Mouse (Mus musculus): ENCODE data around the gene Plcxd2. TPM values are rescaled to one million over a fixed set of nuclear protein-coding genes. Genes with fewer than 3 reads are reported as not detected.

The Plcxd2 gene
- polyA plus RNA-seq, 1 experiment, result 0.64 TPM

- H3K36me3 ChIP-seq (ENCODE audit: control insufficient read depth, insufficient read depth, low read length), result no peaks in the 10 kb centered on the region
- H3K27ac ChIP-seq (ENCODE audit: control insufficient read depth, insufficient read depth, low read depth, low read length), result no peak overlapping the region
- H3K27me3 ChIP-seq (ENCODE audit: control insufficient read depth, insufficient read depth, low read length), result no peaks in the 10 kb centered on the region
- no peak for TF ChIP-seq POLR2A (IDR thresholded peaks at IDR 0.05; ENCODE audit: control insufficient read depth, low read depth, low read length)
- TF ChIP-seq CTCF (IDR thresholded peaks at IDR 0.05; ENCODE audit: control insufficient read depth, insufficient read depth, insufficient replicate concordance, low read depth, low read length), result no peak
- no peaks in the 10 kb centered on the region for H3K4me1 ChIP-seq (ENCODE audit: control insufficient read depth, insufficient read depth, low read length)
- no peak overlapping the region for H3K4me3 ChIP-seq (ENCODE audit: control insufficient read depth, low read depth, low read length)
Observed at GRCm38 (mm10) chr16:45926875-45927274, 83.1 kb downstream of the Plcxd2 start.

GRCm38 (mm10) chr16:45923731-45924424 lies 86.1 kb downstream of the Plcxd2 start:
- H3K4me3 ChIP-seq (ENCODE audit: control insufficient read depth, low read depth, low read length), result no peak overlapping the region
- no peaks in the 10 kb centered on the region for H3K27me3 ChIP-seq (ENCODE audit: control insufficient read depth, insufficient read depth, low read length)
- no peaks in the 10 kb centered on the region for H3K36me3 ChIP-seq (ENCODE audit: control insufficient read depth, insufficient read depth, low read length)
- TF ChIP-seq POLR2A (IDR thresholded peaks at IDR 0.05; ENCODE audit: control insufficient read depth, low read depth, low read length) (no peak), CTCF (IDR thresholded peaks at IDR 0.05; ENCODE audit: control insufficient read depth, insufficient read depth, insufficient replicate concordance, low read depth, low read length) (no peak)
- no peaks in the 10 kb centered on the region for H3K4me1 ChIP-seq (ENCODE audit: control insufficient read depth, insufficient read depth, low read length)
- H3K27ac ChIP-seq (ENCODE audit: control insufficient read depth, insufficient read depth, low read depth, low read length), result no peak overlapping the region

GRCm38 (mm10) chr16:45922546-45923229 lies 87.3 kb downstream of the Plcxd2 start:
- no peaks in the 10 kb centered on the region for H3K36me3 ChIP-seq (ENCODE audit: control insufficient read depth, insufficient read depth, low read length)
- H3K4me1 ChIP-seq (ENCODE audit: control insufficient read depth, insufficient read depth, low read length), result no peaks in the 10 kb centered on the region
- H3K4me3 ChIP-seq (ENCODE audit: control insufficient read depth, low read depth, low read length), result no peak overlapping the region
- no peaks in the 10 kb centered on the region for H3K27me3 ChIP-seq (ENCODE audit: control insufficient read depth, insufficient read depth, low read length)
- H3K27ac ChIP-seq (ENCODE audit: control insufficient read depth, insufficient read depth, low read depth, low read length), result no peak overlapping the region
- TF ChIP-seq CTCF (IDR thresholded peaks at IDR 0.05; ENCODE audit: control insufficient read depth, insufficient read depth, insufficient replicate concordance, low read depth, low read length) (no peak), POLR2A (IDR thresholded peaks at IDR 0.05; ENCODE audit: control insufficient read depth, low read depth, low read length) (no peak)

GRCm38 (mm10) chr16:45919572-45919971 lies 90.4 kb downstream of the Plcxd2 start:
- no peak overlapping the region for H3K27ac ChIP-seq (ENCODE audit: control insufficient read depth, insufficient read depth, low read depth, low read length)
- H3K27me3 ChIP-seq (ENCODE audit: control insufficient read depth, insufficient read depth, low read length), result no peaks in the 10 kb centered on the region
- TF ChIP-seq POLR2A (IDR thresholded peaks at IDR 0.05; ENCODE audit: control insufficient read depth, low read depth, low read length) (no peak), CTCF (IDR thresholded peaks at IDR 0.05; ENCODE audit: control insufficient read depth, insufficient read depth, insufficient replicate concordance, low read depth, low read length) (no peak)
- no peak overlapping the region for H3K4me3 ChIP-seq (ENCODE audit: control insufficient read depth, low read depth, low read length)
- no peaks in the 10 kb centered on the region for H3K36me3 ChIP-seq (ENCODE audit: control insufficient read depth, insufficient read depth, low read length)
- no peaks in the 10 kb centered on the region for H3K4me1 ChIP-seq (ENCODE audit: control insufficient read depth, insufficient read depth, low read length)

Other genes with a start within 250 kb of the Plcxd2 start
- 0.65 and 0.69 TPM in 2 replicates for gene Phldb2, start 56.6 kb downstream of the Plcxd2 start, polyA plus RNA-seq (2012; rRNA removed)
- 7.6 and 8.8 TPM in 2 replicates for gene Cd96, start 110.0 kb upstream of the Plcxd2 start, polyA plus RNA-seq (2012; rRNA removed)
- gene Gm4737, start 144.9 kb upstream of the Plcxd2 start, polyA plus RNA-seq (2012; rRNA removed), result 5.8 and 6.0 TPM in 2 replicates

Measured in testis, adult 2 months (tissue).